Mouse (Mus musculus): ENCODE results near the gene Adat1.

GRCm38 (mm10) chr8:112037521-112037920 is 45.4 kb upstream of the Adat1 start:
- TF ChIP-seq CTCF (IDR thresholded peaks at IDR 0.05; ENCODE audit: low read depth, low read length) (no peak), POLR2A (IDR thresholded peaks at IDR 0.05; ENCODE audit: borderline replicate concordance, low read depth, low read length) (no peak)

Measured in bone marrow macrophage, adult 2 months (primary cell).